Mouse (Mus musculus): ENCODE data around the gene Fa2h.
"Not testable (repeated sequence)": the region's sequence is repeated elsewhere in the genome, so short reads cannot be mapped to it uniquely, and the experiment has no call there.

DNA sequence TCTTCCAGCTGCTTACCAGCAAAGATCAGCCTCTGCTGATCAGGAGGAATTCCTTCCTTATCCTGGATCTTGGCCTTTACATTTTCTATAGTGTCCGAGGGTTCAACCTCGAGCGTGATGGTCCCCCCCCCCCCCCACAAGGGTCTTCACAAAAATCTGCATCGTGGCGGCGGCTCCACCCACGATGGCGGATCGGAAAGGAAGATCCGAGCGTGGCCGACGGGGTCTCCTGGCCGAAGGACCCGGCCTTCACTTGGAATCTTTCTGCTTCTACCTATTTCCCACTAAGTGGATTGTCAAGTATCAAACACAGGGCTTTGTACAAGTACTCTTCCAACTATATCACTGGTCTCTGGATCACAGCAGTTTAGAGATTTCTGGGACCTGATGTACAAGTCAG, 83.6 kb downstream of the Fa2h start:
- TF ChIP-seq POLR2A (IDR thresholded peaks at IDR 0.05; ENCODE audit: insufficient read depth, low read length); CTCF (IDR thresholded peaks at IDR 0.05; ENCODE audit: low read depth, low read length): not testable (repeated sequence)
